Mouse (Mus musculus) forebrain, embryonic 13.5 days (tissue): Measurements from ENCODE around the gene Slc12a8. TPM values are rescaled to one million over a fixed set of nuclear protein-coding genes. Genes with fewer than 3 reads are reported as not detected.

Experiments used
- ATAC-seq: fragments of 200-750 bp; cut with Nextera tagmentation; 2 replicates; pipeline ENCODE4 v1.8.0; 2017
- H3K27ac ChIP-seq: fragments of 300-500 bp; sonication (generic); 2 replicates; pipeline ENCODE4 v1.5.1; 2015; ENCODE audit warnings: inconsistent platforms, mild to moderate bottlenecking, moderate library complexity
- H3K27me3 ChIP-seq: fragments of 300-500 bp; sonication (generic); 2 replicates; pipeline ENCODE4 v1.6.1; 2015; ENCODE audit warnings: mild to moderate bottlenecking, inconsistent platforms
- H3K36me3 ChIP-seq: fragments of 300-500 bp; sonication (generic); 2 replicates; pipeline ENCODE4 v1.6.1; 2015; ENCODE audit warnings: mild to moderate bottlenecking, inconsistent platforms; ENCODE audit not compliant: poor library complexity, severe bottlenecking
- H3K4me1 ChIP-seq: fragments of 300-500 bp; sonication (generic); 2 replicates; pipeline ENCODE4 v1.6.1; 2015; ENCODE audit warnings: inconsistent platforms
- H3K4me2 ChIP-seq: fragments of 300-500 bp; sonication (generic); 2 replicates; pipeline ENCODE4 v1.6.1; 2015; ENCODE audit warnings: inconsistent platforms, mild to moderate bottlenecking, moderate library complexity
- H3K4me3 ChIP-seq: fragments of 300-500 bp; sonication (generic); 2 replicates; pipeline ENCODE4 v1.5.1; 2015; ENCODE audit warnings: mild to moderate bottlenecking, inconsistent platforms
- H3K9ac ChIP-seq: fragments of 300-500 bp; sonication (generic); 2 replicates; pipeline ENCODE4 v1.6.1; 2015; ENCODE audit warnings: mild to moderate bottlenecking, inconsistent platforms
- H3K9me3 ChIP-seq: fragments of 300-500 bp; sonication (generic); replicated peaks from 2 replicates; pipeline ENCODE4 v1.6.1; 2016; ENCODE audit warnings: inconsistent platforms
- WGBS: fragments of 180-500 bp; shearing (Covaris S2); methylation state at CpG from one replicate; pipeline ENCODE4 v1.1.7; 2015; 5-methylcytosine and 5-hydroxymethylcytosine counted together
- polyA plus RNA-seq: library from polyadenylated mRNA; unstranded; fragments of >200 nt; fragmentation: Nextera tagmentation; extraction: Ambion mirVana; gene quantifications from 2 replicates; pipeline ENCODE4 v1.2.1, GENCODE M21; 2015

Gene Slc12a8
- polyA plus RNA-seq, 1 experiment from 2014 or later: 0.67 TPM

DNA sequence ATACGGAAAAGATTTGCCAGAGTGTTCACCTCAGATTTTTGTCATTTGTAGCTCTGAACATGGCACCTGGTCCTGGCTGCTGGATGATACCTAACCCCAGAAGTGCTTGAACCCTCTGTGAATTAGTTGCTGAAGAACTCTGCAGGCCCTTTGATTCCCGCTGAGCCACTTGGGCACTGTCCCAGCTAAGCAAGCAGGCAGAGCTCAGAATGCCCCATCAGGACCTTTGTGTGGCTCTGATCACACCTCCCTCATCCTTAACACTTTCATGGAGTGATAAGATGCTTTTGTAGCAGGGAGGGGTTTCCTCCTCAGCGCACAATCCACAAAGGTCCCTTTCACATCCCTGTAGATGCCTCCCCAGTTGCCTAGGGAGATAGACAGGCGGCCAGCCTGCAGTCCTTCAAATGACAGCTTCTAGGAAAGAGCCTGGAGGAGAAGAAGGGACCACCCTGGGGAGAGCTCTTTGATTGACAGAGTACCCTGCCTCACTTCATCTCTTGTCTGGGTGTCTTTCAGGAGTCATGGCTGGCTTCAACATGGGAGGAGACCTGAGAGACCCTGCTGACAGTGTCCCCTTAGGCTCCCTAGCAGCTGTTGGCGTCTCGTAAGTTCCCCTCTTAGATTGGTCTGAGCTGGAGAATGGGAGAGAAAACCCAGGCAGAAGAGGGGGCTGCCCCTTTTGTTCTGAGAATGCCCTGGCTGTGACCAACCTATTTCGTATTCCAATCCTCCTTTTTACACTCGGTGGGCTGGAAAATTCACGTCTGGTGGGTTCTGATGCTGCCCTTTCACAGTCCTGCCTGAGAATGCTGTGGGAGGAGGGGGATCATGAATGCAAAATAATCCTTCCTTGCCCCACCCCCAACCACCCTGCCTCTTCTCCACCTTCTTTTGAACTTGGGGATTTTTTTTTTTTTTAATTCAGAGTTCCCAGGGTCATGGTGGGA is 88.8 kb downstream of the Slc12a8 start:
- Histone ChIP-seq H3K4me3 (no peak overlapping the region), H3K4me1 (peaks cover 37% of the 10 kb centered on the region), H3K27me3 (no peaks in the 10 kb centered on the region), H3K27ac (peak overlapping the region; percentile 92), H3K36me3 (no peaks in the 10 kb centered on the region), H3K4me2 (0 out of 2 replicates have a peak overlapping the region, but pooled peaks have one; percentile 7), H3K9me3 (0 out of 2 replicates have a peak, but pooled peaks cover 5% of the 10 kb centered on the region), H3K9ac (no peak overlapping the region)
- 6% methylated on average over 9 of the region's 9 CpGs for WGBS
- peak; percentile 93 for ATAC-seq

DNA sequence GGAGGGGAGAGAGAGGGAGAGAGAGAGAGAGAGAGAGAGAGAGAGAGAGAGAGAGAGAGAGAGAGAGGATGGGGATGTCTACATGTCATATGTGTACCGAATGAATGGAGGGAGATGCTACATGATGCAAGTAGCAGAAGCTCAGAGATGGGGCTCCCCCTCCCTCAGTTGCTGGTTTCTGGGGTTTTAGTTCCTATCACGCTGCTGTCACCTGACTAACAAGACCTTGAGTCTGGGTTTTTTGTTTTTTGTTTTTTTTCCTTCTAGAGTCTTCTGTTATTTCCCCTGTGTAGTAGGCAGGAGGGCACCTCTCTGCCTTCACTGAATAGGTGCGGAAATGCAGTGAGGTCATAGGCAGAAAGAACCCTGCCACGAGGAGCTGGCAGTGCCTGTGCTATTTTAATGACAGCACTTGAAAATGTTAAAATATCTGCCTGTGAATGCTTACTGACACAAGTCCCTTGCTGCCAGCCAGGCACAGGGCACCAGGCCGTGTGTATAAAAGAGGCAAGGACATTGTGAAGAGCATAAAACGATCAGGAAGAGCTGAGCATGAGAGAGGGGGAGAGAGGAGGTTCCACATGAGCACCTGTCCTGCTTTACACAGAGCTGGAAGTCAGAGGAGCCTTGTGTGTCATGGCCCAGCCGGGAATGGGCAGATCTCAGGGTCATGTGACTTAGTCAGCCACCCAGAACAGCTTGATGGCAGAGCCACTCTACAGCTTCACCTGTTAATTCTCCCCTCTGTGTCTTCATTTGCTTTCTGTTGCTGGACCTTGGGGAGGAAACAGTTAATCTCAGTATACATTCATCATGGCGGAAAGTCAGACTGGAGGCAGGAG is 89.8 kb downstream of the Slc12a8 start:
- no peak overlapping the region for H3K4me2 ChIP-seq
- no peak overlapping the region for H3K9ac ChIP-seq
- H3K4me1 ChIP-seq: peaks cover 43% of the 10 kb centered on the region
- no peak overlapping the region for H3K4me3 ChIP-seq
- peak; percentile 11; the same call in 1 of the 2 replicates for ATAC-seq
- peak overlapping the region; percentile 92 for H3K27ac ChIP-seq
- 0 out of 2 replicates have a peak, but pooled peaks cover 5% of the 10 kb centered on the region for H3K9me3 ChIP-seq
- 12% methylated on average over 8 of the region's 8 CpGs for WGBS
- H3K27me3 ChIP-seq: no peaks in the 10 kb centered on the region
- no peaks in the 10 kb centered on the region for H3K36me3 ChIP-seq

DNA sequence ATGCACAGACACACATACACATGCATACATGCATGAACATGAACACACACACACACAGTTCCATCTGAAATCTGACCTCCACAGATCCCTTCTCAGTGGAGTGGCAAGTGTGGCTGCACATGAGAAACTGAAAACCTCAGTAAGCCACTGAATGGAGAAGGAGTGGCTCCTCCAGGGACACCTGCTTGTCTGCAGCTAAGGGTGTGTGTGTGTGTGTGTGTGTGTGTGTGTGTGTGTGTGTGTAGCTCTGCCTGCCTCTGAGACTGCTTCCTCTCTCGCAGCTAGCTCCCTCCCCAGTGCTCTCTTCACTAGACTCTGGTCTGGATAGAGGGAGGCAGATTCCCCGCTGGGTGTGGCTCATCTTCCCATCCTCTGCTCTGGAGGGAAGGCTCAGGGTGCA is 92.4 kb downstream of the Slc12a8 start:
- Histone ChIP-seq H3K9me3 (no peaks in the 10 kb centered on the region), H3K27ac (no peak overlapping the region), H3K36me3 (no peaks in the 10 kb centered on the region), H3K4me3 (no peak overlapping the region), H3K27me3 (no peaks in the 10 kb centered on the region), H3K4me2 (no peak overlapping the region), H3K4me1 (peaks cover 43% of the 10 kb centered on the region), H3K9ac (no peak overlapping the region)
- ATAC-seq: no peak
- WGBS: 62% methylated on average over 2 of the region's 2 CpGs

DNA sequence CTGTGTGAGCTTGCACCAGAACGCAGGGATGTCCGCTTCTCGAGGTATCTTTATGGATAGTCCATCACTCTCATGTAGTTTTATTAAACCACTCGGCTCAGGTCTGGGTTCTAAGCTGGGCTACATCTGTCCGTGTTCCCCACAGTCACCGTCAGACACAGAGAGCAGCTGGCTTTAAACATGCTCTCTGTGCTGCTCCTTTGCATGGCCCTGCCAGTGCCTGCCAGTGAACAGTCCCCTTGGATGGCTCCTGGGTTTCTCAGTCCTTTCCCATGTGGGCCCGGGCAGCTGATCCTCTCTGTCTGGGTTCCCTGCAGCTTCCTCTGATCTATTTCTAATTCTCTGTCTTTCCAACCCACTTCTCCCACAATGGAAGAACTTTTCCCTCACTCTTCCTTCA is 93.3 kb downstream of the Slc12a8 start:
- Histone ChIP-seq H3K27me3 (no peaks in the 10 kb centered on the region), H3K36me3 (no peaks in the 10 kb centered on the region), H3K9me3 (no peaks in the 10 kb centered on the region), H3K4me3 (no peak overlapping the region), H3K9ac (no peak overlapping the region), H3K27ac (no peak overlapping the region), H3K4me1 (peaks cover 39% of the 10 kb centered on the region), H3K4me2 (no peak overlapping the region)
- ATAC-seq: no peak
- 81% methylated on average over 7 of the region's 7 CpGs for WGBS

DNA sequence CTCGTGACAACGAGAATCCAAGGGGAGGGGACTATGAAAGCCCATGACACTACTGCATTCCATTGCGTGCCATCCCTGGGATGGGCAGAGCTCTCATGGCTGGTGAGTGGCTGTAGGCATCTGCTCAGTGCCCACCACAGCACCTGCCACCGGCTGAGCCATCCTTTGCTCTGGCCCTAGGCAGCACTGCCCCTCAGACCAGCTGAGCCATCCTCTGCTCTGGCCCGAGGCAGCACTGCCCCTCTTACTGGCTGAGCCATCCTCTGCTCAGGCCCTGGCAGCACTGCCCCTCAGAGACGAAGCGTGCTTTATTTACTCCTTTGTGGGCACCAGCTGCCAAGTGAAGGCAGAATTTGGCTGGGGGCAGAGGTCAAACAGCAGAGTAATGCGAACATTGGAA is 94.2 kb downstream of the Slc12a8 start:
- 86% methylated on average over 8 of the region's 8 CpGs for WGBS
- Histone ChIP-seq H3K4me2 (no peak overlapping the region), H3K27ac (no peak overlapping the region), H3K9ac (no peak overlapping the region), H3K4me1 (peaks cover 31% of the 10 kb centered on the region), H3K27me3 (no peaks in the 10 kb centered on the region), H3K36me3 (no peaks in the 10 kb centered on the region), H3K4me3 (no peak overlapping the region), H3K9me3 (no peaks in the 10 kb centered on the region)
- no peak for ATAC-seq

DNA sequence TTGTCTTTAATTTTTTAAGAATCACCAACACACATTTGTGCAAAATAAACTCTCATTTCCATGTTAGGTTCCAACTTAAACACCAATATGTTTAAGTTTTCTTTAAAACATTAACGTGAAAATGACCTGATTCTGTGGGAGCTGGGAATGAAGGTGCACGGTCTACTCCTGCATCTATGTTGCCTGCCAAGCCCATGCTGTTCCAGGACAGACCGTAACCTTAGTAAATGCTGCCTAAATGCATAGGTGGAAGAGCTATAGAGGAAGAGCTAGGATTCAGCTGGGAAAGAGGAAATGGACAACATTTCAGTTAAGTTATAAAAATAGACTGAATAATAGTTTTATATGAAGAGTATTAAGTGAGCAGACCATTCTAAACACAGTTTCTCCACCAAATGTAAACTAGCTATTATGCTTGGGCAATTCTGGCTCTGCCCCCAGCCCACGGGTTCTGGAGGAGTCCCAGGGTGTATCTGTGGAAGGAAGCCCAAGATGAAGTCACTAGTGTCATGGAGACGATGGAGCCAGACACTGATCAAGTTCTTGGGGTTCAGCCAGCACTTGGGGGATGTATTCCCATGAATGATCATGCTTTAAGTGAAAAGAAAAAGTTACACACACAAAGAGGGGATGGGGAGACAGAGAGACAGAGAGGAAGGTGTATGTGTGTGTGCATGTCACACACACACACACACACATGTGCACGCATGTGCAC is 95.1 kb downstream of the Slc12a8 start:
- H3K9ac ChIP-seq: no peak overlapping the region
- no peaks in the 10 kb centered on the region for H3K9me3 ChIP-seq
- H3K4me1 ChIP-seq: peaks cover 22% of the 10 kb centered on the region
- ATAC-seq: no peak
- no peak overlapping the region for H3K4me2 ChIP-seq
- H3K27ac ChIP-seq: no peak overlapping the region
- no peak overlapping the region for H3K4me3 ChIP-seq
- WGBS: 84% methylated on average over 6 of the region's 6 CpGs
- H3K27me3 ChIP-seq: no peaks in the 10 kb centered on the region
- no peaks in the 10 kb centered on the region for H3K36me3 ChIP-seq

DNA sequence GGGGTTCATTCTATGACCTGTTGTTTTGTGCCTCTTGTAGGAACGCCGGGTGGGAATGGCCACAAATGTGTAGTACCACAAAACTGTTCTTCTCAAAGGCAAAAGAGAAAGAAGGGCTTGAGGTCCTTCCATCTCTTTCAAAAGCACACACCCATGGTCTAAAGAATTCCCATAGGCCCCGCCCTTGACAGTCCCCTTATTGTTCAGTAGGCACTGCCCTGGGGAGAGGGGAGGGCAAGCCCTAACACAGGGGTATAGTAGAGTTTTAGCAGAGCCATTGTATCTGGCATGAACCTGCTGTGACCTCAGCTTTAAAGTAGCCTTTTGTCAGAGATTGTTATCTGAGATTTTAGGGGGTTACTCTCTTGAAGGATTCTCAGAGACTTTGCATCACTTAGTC is 98.9 kb downstream of the Slc12a8 start:
- ATAC-seq: no peak
- Histone ChIP-seq H3K4me3 (no peak overlapping the region), H3K4me2 (no peak overlapping the region), H3K27me3 (no peaks in the 10 kb centered on the region), H3K9me3 (no peaks in the 10 kb centered on the region), H3K4me1 (peaks cover 6% of the 10 kb centered on the region; the same call in 1 of the 2 replicates), H3K36me3 (no peaks in the 10 kb centered on the region), H3K9ac (no peak overlapping the region), H3K27ac (no peak overlapping the region)
- WGBS: 49% methylated on average over 3 of the region's 3 CpGs

DNA sequence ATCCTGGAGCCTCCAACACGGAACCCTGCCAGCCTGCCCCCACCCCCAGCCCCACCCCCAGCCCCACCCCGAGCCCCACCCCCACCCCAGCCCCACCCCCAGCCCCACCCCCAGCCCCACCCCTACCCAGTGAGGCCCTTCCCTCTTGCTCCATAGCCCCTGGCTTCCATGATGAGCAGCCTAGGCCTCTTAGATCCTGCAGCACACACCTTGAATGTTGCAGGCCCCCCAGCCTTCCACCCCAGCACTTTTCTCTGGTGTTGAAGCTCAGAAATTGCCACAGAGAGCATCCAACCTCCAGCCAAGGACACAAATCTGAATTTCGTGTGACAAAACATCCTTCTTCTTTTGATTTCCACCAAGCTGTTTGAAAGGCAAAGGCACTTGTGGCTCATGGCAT is 104.7 kb downstream of the Slc12a8 start:
- Histone ChIP-seq H3K4me3 (no peak overlapping the region), H3K9me3 (no peaks in the 10 kb centered on the region), H3K36me3 (no peaks in the 10 kb centered on the region), H3K27ac (no peak overlapping the region), H3K4me1 (no peaks in the 10 kb centered on the region), H3K9ac (no peak overlapping the region), H3K4me2 (no peak overlapping the region), H3K27me3 (no peaks in the 10 kb centered on the region)
- ATAC-seq: no peak
- 81% methylated on average over 2 of the region's 3 CpGs for WGBS

DNA sequence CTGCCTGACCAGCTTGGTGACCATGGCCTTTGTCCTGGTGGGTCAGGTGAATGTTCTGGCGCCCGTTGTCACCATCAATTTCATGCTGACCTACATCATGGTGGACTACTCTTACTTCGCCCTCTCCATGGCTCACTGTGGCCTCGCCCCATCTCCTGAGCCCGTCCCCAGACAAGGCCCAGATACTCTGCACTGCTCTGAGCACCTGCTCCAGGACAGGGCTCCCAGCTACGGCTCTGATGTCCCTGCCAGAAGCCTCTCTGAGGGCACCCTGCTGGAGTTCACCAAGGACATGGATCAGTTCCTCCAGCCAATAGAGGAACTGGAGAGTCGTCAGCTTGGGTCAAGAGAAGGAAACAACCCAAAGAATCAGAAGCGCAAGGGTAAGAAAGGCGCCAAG is 107.5 kb downstream of the Slc12a8 start:
- Histone ChIP-seq H3K9ac (no peak overlapping the region), H3K36me3 (no peaks in the 10 kb centered on the region), H3K27ac (no peak overlapping the region), H3K27me3 (no peaks in the 10 kb centered on the region), H3K4me1 (no peaks in the 10 kb centered on the region), H3K9me3 (no peaks in the 10 kb centered on the region), H3K4me2 (no peak overlapping the region), H3K4me3 (no peak overlapping the region)
- no peak for ATAC-seq
- WGBS: 97% methylated on average over 9 of the region's 9 CpGs

DNA sequence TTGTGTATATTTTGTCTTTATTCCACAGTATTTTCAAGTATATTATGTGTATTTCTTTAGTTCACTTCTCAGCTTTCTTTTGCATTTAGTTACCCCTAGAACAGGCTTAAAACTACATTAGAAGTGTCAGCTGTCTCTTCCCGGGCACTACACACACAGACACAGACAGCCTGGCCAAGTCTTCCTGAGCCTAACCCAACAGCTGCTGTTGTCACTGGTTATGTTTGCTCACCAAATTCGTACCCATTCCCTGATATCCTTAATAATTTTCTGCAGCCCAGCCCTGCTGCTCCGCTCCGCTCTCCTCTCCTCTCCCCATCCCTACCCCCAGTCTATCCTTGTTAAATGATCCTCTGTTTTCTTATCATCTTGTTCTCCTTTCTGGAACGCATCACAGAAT is 112.4 kb downstream of the Slc12a8 start:
- H3K27me3 ChIP-seq: no peaks in the 10 kb centered on the region
- no peak overlapping the region for H3K4me2 ChIP-seq
- H3K4me3 ChIP-seq: no peak overlapping the region
- H3K9me3 ChIP-seq: no peaks in the 10 kb centered on the region
- H3K27ac ChIP-seq: no peak overlapping the region
- no peak overlapping the region for H3K9ac ChIP-seq
- no peaks in the 10 kb centered on the region for H3K36me3 ChIP-seq
- no peaks in the 10 kb centered on the region for H3K4me1 ChIP-seq
- ATAC-seq: no peak
- WGBS: 86% methylated on average over 5 of the region's 5 CpGs

DNA sequence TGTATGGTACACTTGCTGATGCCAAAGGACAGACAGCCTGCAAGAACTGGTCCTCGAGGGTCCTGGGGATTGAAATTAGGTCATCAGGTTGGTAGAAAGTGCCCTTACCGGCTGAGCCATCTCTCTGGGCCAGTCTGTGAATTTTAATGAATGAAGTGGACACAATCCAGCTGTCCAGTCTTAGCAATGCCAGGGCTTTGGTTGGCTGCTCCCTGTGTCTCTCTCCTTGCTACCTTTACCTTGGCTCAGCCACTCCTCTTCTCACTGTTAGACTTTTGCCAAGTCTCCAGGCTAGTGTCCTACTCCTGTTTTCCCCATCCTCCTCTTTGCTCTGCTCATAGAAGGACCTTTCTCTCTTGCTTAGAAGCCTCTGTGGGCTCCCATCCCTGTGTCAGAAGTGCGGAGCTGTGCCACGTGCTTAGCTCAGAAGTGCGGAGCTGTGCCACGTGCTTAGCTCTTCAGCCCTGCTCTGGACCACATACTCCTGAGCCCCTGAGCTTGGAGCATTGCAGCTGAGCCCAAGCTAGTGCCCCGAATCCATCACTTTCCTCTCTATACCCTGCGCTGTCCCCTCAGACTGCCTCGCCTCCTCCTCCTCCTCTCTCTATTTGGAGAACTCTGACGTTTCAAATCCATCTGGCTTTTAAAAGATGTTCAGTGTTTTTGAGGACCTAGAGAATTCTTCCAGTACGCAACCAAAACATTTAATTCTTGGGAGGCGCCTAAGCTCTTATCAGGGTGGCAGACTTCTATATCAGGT is 118.9 kb downstream of the Slc12a8 start:
- H3K27ac ChIP-seq: no peak overlapping the region
- WGBS: 85% methylated on average over 12 of the region's 12 CpGs
- H3K4me2 ChIP-seq: no peak overlapping the region
- H3K27me3 ChIP-seq: no peaks in the 10 kb centered on the region
- H3K9me3 ChIP-seq: no peaks in the 10 kb centered on the region; the same call in 1 of the 2 replicates
- no peak for ATAC-seq
- H3K4me1 ChIP-seq: no peaks in the 10 kb centered on the region
- no peak overlapping the region for H3K4me3 ChIP-seq
- H3K9ac ChIP-seq: no peak overlapping the region
- no peaks in the 10 kb centered on the region for H3K36me3 ChIP-seq
